Mouse (Mus musculus): ENCODE data around the gene Fbxw9.
"Not testable (repeated sequence)": the region's sequence is repeated elsewhere in the genome, so short reads cannot be mapped to it uniquely, and the experiment has no call there.

The Fbxw9 gene

GRCm38 (mm10) chr8:85036718-85037365 is 23.0 kb upstream of the Fbxw9 start, which contains the start of gene Tnpo2:
Gene Tnpo2 (plus strand): TSS chr8:85036915.
- DNase-seq (ENCODE audit: low spot score in 2 of 2), result peak; percentile 87 to 94

- no peak for DNase-seq (ENCODE audit: low spot score in 2 of 2)
These were observed 22.5 kb upstream of the Fbxw9 start for GRCm38 (mm10) chr8:85037366-85037680.

- peak; percentile 53 to 59 for DNase-seq (ENCODE audit: low spot score in 2 of 2)
These were observed 21.9 kb upstream of the Fbxw9 start for GRCm38 (mm10) chr8:85037681-85038531.

- DNase-seq (ENCODE audit: low spot score in 2 of 2), result no peak
These were observed 16.2 kb upstream of the Fbxw9 start for GRCm38 (mm10) chr8:85043619-85044018.

- DNase-seq (ENCODE audit: low spot score in 2 of 2), result no peak
These were observed 2.5 kb upstream of the Fbxw9 start for GRCm38 (mm10) chr8:85057367-85057766.

DNA sequence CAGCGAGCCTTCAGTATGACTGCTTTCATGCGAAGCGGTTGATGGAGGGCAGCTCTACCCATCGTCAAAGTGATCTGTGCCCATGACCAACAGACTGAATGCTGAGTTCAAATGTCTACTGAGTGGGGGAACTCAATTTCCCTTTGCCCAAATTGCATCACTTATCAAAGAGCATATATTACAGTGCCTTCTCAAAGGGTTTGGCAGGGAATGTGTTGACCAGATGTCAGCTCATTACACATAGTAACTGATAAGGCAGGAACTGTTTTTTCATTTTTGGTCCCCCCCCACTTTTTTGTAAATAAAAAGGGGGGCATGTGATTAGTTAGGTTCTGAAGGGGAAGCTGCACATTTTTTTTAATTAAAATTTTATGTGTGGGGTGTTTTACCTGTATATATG is 2.7 kb downstream of the Fbxw9 start:
- no peak for DNase-seq (ENCODE audit: low spot score in 2 of 2)

- no peak for DNase-seq (ENCODE audit: low spot score in 2 of 2)
These were observed 5.4 kb downstream of the Fbxw9 start for GRCm38 (mm10) chr8:85065213-85065612.

DNA sequence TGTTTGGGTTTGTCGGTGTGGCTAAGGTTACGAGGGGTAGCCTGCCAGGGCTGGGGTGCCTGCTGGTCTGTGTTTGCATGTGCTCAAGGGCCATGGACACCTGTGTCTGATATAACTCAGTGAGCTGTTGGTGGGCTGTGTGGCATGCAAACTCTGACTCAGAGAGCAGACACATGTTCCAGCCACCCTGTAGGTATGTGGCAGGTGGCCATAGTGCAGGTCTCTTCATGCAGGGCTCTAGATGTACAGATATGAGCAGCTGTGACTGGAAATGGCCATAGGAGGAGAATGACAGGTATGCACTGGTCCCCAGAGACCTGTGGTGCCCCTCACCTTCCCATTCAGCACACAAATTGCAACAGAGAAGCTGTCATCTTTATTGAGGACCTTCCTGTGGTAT is 7.3 kb downstream of the Fbxw9 start:
- DNase-seq (ENCODE audit: low spot score in 2 of 2), result no peak

GRCm38 (mm10) chr8:85067982-85068381 is 8.1 kb downstream of the Fbxw9 start, which contains the start of gene Gm5741:
Gene Gm5741 (minus strand): TSS chr8:85067982.
- DNase-seq (ENCODE audit: low spot score in 2 of 2), result no peak

DNA sequence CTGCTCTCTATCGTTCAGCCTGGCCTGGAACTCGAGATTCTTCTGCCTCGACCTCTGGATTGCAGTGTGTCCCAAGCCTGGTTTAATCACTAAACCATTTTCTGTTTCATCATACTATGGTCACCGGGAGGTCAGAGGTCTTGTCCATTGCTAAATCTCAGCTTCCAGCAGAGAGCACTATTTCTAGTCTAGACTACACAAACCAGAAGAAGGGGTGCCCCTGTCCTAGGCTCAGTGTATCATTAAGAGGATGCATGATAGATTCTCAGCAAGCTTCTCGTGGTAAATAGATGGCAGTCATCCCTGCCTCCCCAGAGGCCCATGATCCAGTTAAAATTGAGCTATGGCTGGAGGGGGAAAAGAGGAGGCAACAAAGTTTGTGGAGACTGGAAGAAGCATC is 11.2 kb downstream of the Fbxw9 start:
- DNase-seq (ENCODE audit: low spot score in 2 of 2), result no peak

DNA sequence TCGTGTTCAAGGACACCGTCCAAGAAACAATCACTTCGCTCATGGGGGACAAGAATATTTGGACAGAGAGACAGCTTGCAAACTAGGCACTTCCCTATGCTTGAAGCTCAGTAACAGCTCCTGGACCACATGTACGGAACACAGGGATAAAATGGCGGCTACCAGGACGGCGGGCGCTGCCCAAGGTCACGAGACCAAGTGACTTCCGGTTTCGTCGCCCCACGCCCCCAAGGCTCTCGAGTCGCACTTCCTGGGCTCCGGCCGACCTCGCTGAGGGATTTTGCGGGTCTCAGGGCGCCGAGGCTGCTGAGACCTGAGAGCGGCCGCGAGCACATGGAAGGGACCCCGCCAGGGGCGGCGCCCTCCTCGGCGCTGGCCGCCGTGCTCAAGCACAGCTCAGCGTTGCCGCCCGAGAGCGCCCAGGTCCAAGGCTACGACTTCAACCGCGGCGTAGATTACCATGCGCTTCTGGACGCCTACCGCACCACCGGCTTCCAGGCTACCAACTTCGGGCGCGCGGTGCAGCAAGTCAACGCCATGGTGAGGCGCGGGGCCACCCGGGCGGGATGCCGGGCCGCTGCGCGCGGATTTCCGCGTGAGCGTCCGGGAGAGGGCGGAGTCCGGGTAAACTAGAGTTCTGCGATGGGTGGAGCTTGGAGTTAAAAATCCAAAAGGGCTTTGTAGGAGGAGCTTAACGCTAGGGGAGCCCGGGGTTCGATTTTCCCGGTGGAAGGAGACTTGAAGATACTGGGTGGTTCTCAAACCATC is 11.8 kb downstream of the Fbxw9 start, which contains the start of gene Dhps:
Gene Dhps, plus strand, starts transcription at position 244 of the 768 bp plus-strand sequence.
- peak; percentile 89 to 94 for DNase-seq (ENCODE audit: low spot score in 2 of 2)

- no peak for DNase-seq (ENCODE audit: low spot score in 2 of 2)
These were observed 12.6 kb downstream of the Fbxw9 start for GRCm38 (mm10) chr8:85072364-85072929.

DNA sequence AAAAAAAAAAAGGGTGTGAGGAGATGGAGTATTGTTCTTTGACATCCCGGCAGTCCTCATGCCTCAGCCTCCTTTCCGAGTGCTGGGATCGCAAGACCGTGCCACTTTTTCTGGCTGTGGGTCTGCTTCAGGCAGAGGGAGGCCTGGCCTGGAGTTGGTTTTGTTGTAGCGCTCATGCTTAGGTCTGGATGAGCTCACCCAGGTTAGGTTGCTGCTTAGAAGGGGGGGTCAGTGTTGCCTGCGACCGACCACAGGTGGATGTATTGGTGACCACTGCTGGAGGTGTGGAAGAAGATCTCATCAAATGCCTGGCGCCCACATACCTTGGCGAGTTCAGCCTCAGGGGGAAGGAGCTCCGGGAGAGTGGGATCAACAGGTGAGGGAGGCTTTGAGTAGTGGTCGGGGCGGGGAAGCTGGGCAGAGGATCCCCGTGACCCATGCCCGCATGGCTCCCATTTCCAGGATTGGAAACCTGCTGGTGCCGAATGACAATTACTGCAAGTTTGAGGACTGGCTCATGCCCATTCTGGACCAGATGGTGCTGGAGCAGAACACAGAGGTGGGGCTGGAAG is 13.3 kb downstream of the Fbxw9 start:
- DNase-seq (ENCODE audit: low spot score in 2 of 2), result no peak

DNA sequence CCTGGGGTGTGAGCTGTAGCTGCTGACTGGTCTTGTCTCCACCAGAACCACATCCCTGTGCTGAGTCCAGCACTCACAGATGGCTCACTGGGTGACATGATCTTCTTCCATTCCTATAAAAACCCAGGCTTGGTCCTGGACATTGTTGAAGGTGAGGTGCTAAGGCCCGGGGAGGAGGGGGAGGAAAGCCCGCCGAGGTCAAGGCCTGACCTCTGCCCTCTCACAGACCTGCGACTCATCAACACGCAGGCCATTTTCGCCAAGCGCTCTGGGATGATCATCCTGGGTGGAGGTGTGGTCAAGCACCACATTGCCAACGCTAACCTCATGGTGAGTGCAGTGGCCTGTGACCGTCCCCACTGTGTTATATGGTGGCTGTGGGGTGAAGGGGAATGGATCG is 14.3 kb downstream of the Fbxw9 start:
- no peak for DNase-seq (ENCODE audit: low spot score in 2 of 2)

- DNase-seq (ENCODE audit: low spot score in 2 of 2), result no peak
These were observed 14.8 kb downstream of the Fbxw9 start for GRCm38 (mm10) chr8:85074617-85075016.

- no peak for DNase-seq (ENCODE audit: low spot score in 2 of 2)
These were observed 16.1 kb downstream of the Fbxw9 start for GRCm38 (mm10) chr8:85076001-85076400.

DNA sequence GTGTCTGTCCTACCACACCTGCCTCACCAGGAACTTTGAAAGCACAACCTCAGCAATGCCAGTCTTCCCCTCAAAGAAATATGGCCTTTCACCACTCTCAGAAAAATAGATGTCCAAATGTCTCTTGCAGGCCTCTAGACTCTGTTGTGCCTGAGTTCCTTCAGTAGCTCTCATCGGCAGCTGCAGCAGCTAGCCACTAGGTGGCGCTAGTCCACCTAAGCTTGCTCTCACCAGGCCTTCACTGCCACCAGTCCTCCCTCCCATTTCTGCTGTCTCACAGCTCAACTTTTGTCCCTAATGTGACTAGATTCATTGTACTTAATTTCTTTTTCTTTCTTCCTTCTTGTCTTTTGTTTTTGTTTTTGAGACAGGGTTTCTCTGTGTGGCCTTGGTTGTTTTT is 17.1 kb downstream of the Fbxw9 start:
- peak; percentile 69 to 70 for DNase-seq (ENCODE audit: low spot score in 2 of 2)

- no peak for DNase-seq (ENCODE audit: low spot score in 2 of 2)
These were observed 20.3 kb downstream of the Fbxw9 start for GRCm38 (mm10) chr8:85080214-85080531.

DNA sequence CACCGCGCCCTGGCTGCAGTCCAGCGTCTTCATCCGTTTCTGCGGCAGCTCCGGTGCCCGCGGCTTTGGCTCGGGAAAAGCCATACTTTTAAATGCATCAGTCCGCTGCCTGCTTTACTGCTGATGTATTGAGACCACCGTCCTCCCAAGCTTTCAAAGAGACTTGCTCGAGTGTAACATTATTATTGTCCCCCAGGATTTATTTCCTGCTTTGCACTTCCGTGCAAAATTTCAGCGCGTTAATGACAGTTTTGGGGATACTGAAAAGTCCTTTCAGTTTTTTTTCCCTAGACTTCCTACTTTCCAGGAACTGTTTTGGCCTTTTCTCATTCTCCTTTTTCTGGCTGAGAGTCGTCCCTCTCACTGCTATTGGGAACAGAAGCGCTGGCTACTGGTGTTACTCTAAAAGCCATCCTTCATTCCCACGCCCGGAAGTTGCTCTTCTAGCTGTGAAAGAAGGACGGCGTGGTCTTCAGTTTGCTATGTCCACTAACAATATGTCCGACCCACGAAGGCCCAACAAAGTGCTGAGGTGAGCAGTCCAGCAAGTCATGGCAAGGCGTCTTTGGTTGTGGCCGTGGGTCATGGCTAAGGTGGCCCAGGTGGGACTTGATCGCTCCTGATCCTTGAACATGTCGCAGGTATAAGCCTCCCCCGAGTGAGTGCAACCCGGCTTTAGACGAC is 20.8 kb downstream of the Fbxw9 start, which contains the start of gene Wdr83os:
Gene Wdr83os, plus strand, starts transcription at position 209 of the 684 bp plus-strand sequence.
- no peak for DNase-seq (ENCODE audit: low spot score in 2 of 2)

DNA sequence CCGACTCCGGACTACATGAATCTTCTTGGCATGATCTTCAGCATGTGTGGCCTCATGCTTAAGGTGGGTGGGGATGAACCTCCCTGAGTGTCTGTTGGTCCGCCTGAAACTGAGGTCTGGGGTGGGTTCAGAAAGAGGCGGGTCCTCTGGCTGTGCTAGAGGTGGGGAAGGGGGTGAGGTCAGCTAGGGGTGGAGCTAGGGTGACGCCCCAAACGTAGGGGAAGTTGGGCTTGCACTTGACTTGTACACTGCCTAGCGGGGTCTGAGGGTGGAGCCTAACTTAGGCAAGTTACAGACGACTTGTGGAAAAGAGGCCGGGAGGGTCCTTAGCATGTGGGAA is 21.3 kb downstream of the Fbxw9 start, which contains the start of gene Wdr83:
Gene Wdr83, minus strand, starts transcription at position 91 of the 340 bp plus-strand sequence.
- no peak for DNase-seq (ENCODE audit: low spot score in 2 of 2)

GRCm38 (mm10) chr8:85082169-85082568 is 22.3 kb downstream of the Fbxw9 start:
- not testable (repeated sequence) for DNase-seq (ENCODE audit: low spot score in 2 of 2)
